Mouse (Mus musculus) lung, postnatal 0 days (tissue): ENCODE measurements at regions not wholly inside any gene's neighbourhood (a gene's known extent, or its start where the extent isn't known, plus 50 kb on each side); places are given as distances from the start of the nearest gene placed in this dataset.

Source experiments
- CTCF ChIP-seq: IDR thresholded peaks from 2 replicates; pipeline ENCODE4 v1.5.1; 2016; ENCODE audit warnings: antibody characterized with exemption, mild to moderate bottlenecking
- EP300 ChIP-seq: IDR thresholded peaks from 2 replicates; pipeline ENCODE4 v1.6.1; 2016; ENCODE audit warnings: antibody characterized with exemption, mild to moderate bottlenecking, control low read depth

- TF ChIP-seq CTCF (no peak), EP300 (no peak)
Measured at GRCm38 (mm10) chr1:186014166-186014565, 102.9 kb downstream of the Lyplal1 start.
